Mouse (Mus musculus) CD8-positive naive resting alpha-beta T cell, adult 2 months (primary cell): ENCODE data around the gene Acat2.
"Not testable (repeated sequence)": the region's sequence is repeated elsewhere in the genome, so short reads cannot be mapped to it uniquely, and the experiment has no call there.

Experiments
- DNase-seq, 2 experiments: peaks; one replicate each; pipeline ENCODE4 v3.0.0; 2022; ENCODE audit warnings: low read depth in 2 of 2, low spot score in 2 of 2

The Acat2 gene

DNA sequence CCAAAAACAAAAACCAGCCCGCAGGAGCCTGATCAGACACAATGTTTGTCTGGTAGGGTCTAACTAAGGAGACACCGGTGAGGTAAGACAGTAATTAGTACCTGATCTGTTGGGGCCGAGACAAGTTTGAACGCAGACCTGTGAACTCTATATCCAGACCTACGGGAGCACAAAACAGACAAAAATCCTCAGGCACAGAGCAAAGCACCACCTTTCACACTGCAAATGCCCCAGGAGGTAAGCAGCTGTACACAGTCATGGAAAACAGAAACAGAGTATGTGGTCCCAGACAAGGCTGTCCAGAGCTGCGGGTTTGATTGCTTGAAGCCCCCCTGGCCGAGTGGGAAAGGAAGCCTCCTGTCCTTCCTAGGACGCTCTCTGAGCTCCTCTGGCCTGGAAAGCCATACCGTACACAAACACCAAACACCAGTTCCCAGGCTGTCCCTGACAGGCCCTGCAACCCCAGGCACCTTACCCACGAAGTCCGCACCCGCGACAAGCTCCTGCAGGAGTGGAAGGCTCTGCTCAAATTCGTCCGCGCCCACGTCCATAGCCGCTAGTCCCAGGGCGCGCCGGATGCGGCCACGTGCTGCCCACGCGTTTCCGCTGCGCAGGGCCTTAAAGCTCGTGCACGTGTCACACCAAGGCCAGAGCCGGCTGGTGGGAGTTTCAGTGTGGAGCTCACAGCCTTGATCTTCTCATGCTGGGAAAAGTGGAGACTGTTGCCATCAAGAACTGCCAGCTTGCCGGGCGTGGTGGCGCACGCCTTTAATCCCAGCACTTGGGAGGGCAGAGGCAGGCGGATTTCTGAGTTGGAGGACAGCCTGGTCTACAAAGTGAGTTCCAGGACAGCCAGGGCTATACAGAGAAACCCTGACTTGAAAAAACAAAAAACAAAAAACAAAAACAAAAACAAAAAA lies 50.9 kb downstream of the Acat2 start, which contains the start of gene Pnldc1:
Gene Pnldc1 (minus strand): TSS at position 870 of the 920 bp plus-strand sequence.
- no peak for DNase-seq

- DNase-seq = no peak
Observed at GRCm38 (mm10) chr17:12906436-12906835, 54.1 kb downstream of the Acat2 start.

- DNase-seq = no peak
Observed at GRCm38 (mm10) chr17:12905810-12906209, 54.7 kb downstream of the Acat2 start.

DNA sequence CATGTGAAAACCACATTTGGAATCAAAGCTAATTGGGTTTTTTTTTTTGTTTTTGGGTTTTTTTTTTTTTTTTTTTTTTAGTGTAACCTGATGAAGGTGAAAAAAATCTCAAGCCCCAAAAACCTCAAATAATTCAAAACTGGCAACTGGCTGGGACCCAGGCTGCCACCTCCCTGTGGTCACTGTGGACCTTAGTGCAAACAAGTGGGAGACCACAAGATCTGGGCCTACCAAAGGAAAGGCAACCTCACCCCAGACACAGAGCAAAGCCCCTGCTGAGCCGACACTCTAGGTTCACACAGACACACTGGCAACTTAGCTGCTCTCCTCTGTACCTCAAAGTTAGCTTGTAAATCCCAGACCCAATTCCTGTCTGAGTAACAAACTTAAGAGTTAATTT lies 56.2 kb downstream of the Acat2 start:
- DNase-seq = no peak

GRCm38 (mm10) chr17:12903372-12904333 lies 56.9 kb downstream of the Acat2 start:
- no peak for DNase-seq

- no peak for DNase-seq
Observed at GRCm38 (mm10) chr17:12902291-12902690, 58.3 kb downstream of the Acat2 start.

DNA sequence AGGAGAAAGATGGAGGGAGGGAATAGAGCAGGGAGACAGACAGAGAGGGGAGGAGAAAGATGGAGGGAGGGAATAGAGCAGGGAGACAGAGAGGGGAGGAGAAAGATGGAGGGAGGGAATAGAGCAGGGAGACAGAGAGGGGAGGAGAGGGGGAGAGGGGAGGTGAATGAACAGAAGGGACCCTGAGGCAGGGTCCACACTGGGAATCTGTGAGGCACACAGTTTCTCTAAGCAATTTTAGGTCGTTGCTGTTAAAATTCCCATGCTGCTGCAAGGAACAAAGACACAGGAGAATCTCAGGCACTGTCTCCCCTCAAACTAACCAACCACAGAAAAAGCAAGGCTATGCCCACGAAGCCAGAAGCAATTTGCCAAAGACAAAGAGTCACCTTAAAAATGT lies 61.9 kb downstream of the Acat2 start:
- not testable (repeated sequence) for DNase-seq

DNA sequence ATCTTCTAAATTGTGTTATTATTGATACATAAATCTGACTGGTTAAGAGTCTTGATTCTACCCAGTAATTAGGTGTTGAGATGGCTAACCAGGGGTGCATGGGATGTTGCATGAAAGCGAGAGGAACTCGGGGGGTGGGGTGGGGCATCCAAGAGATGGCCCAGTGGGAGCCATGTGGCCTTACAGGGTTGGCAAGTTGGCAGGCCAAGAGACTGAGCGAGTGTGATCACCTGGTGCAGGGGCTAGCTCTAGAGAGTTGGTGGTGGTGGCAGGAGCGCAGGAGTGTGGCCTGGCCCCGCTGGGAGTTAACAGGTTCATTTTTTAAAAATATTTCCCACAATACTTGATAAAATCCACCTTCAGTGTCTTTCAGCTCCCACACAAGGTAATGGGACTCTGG lies 62.9 kb downstream of the Acat2 start:
- no peak for DNase-seq
